13 mouse cellular contexts compared by ENCODE assay signal in the genomic region with DNA sequence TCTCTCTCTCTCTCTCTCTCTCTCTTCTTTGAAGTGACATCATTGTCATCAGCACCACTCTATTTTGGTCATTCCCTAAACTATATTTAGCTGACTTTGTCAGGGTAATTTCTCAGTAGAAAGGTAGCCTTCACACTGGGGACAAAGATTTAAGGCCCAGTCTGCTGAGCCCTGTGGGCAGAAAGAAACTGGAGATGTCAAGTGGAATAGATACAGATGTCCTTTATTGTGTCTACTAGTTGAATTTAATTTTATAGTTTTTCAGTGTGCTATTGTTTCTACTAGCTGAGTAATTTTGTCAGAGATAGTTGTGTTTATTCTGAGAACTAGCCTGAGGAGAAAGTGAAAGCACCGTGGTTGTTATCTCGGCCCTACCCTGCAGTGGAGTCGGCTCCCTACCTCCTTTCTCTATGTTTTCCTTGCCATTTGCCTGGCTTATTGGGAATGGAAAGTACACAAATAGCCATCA. TPM values are rescaled to one million over a fixed set of nuclear protein-coding genes. Genes with fewer than 3 reads are reported as not detected.
A peak's percentile ranks its signal among the peaks of the same experiment; 100 is the strongest.
DNase-seq lines count a peak whose midpoint lies in the region; ATAC-seq and TF ChIP-seq lines count a peak whose summit lies in the region.
"Had no signal": no experiment of that assay in that cellular context is flagged by ENCODE, and none has a peak within 500 bp of the region (broad histone marks: within the 10 kb centered on the region; RNA-seq: fewer than 3 reads in every experiment).

No protein-coding gene starts in this region.

- no peak for TF ChIP-seq CTCF in midbrain, postnatal 0 days (IDR thresholded peaks at IDR 0.05)
- TF ChIP-seq CTCF in left cerebral cortex, adult 2 months (IDR thresholded peaks at IDR 0.05) = no peak

- H3K27ac ChIP-seq in liver, embryonic 13.5 days = no peak overlapping the region
- no peak overlapping the region for H3K27ac ChIP-seq in midbrain, postnatal 0 days (ENCODE audit: low read depth, low read length)
- no peak overlapping the region for H3K27ac ChIP-seq in left cerebral cortex, adult 2 months
- H3K27ac ChIP-seq: embryonic facial prominence, embryonic 15.5 days had no signal

- 15% methylated on average over 3 of the region's 3 CpGs for WGBS in liver, embryonic 13.5 days (ENCODE audit: insufficient replicate concordance)
- 76% methylated on average over 3 of the region's 3 CpGs for whole genome bisulfite sequencing in midbrain, postnatal 0 days

- no peaks in the 10 kb centered on the region for H3K9me3 ChIP-seq in liver, embryonic 13.5 days (replicated peaks)
- H3K9me3 ChIP-seq in midbrain, postnatal 0 days (ENCODE audit: low read length) = no peaks in the 10 kb centered on the region
- H3K9me3 ChIP-seq: embryonic facial prominence, embryonic 15.5 days had no signal

- no peaks in the 10 kb centered on the region for H3K27me3 ChIP-seq in liver, embryonic 13.5 days
- no peaks in the 10 kb centered on the region for H3K27me3 ChIP-seq in midbrain, postnatal 0 days (ENCODE audit: insufficient read depth, low read length)
- H3K27me3 ChIP-seq: embryonic facial prominence, embryonic 15.5 days had no signal

- intact Hi-C loops in left cerebral cortex, postnatal 14 days (cut with DNase I) = no loop called here
- intact Hi-C loops in left cerebral cortex, adult 2 months (cut with DNase I) = no loop called here

- peak; percentile 56; the same call in 1 of the 2 replicates for ATAC-seq in liver, embryonic 13.5 days (ENCODE audit: low read depth)
- ATAC-seq in midbrain, postnatal 0 days (ENCODE audit: low FRiP score) = no peak

- peak overlapping the region; percentile 40; the same call in 1 of the 2 replicates for H3K9ac ChIP-seq in liver, embryonic 13.5 days
- H3K9ac ChIP-seq in midbrain, postnatal 0 days (replicated peaks; ENCODE audit: low read length, poor library complexity, severe bottlenecking) = no peak overlapping the region
- H3K9ac ChIP-seq: embryonic facial prominence, embryonic 15.5 days had no signal

- DNase-seq in lung, postnatal 36 days = peak; percentile 34
- DNase-seq in lung, postnatal 25 days (ENCODE audit: low spot score) = no peak
- peak; percentile 39 for DNase-seq in heart, adult 8-10 months (ENCODE audit: low spot score)
- no peak for DNase-seq in liver, embryonic 13.5 days
- no peak for DNase-seq in midbrain, postnatal 0 days (ENCODE audit: low spot score)
- DNase-seq in left cerebral cortex, postnatal 14 days (ENCODE audit: low spot score in 2 of 2) = no peak
- no peak for DNase-seq in frontal cortex, postnatal 10 days (ENCODE audit: low spot score in 2 of 2)
- DNase-seq in left cerebral cortex, adult 2 months (ENCODE audit: extremely low spot score in 1 of 2, low spot score in 2 of 2) = no peak
- DNase-seq: adrenal gland, postnatal 10 days; cerebellum, adult 9-10 months; kidney, postnatal 14 days; midbrain, embryonic 14.5 days had no signal

- peaks cover 26% of the 10 kb centered on the region for H3K4me1 ChIP-seq in liver, embryonic 13.5 days (replicated peaks)
- H3K4me1 ChIP-seq in midbrain, postnatal 0 days (ENCODE audit: insufficient read depth, low read length) = no peaks in the 10 kb centered on the region
- H3K4me1 ChIP-seq: embryonic facial prominence, embryonic 15.5 days had no signal

- H3K36me3 ChIP-seq in liver, embryonic 13.5 days = peaks cover 15% of the 10 kb centered on the region
- H3K36me3 ChIP-seq in midbrain, postnatal 0 days (ENCODE audit: insufficient read depth, low read length) = no peaks in the 10 kb centered on the region

- H3K4me2 ChIP-seq in liver, embryonic 13.5 days = peak overlapping the region; percentile 59
- no peak overlapping the region for H3K4me2 ChIP-seq in midbrain, postnatal 0 days (ENCODE audit: low read depth, low read length, poor library complexity, severe bottlenecking)
- H3K4me2 ChIP-seq: embryonic facial prominence, embryonic 15.5 days had no signal

- H3K4me3 ChIP-seq in liver, embryonic 13.5 days (replicated peaks) = peak overlapping the region; percentile 38
- no peak overlapping the region for H3K4me3 ChIP-seq in midbrain, postnatal 0 days (ENCODE audit: low read depth, low read length)
- no peak overlapping the region for H3K4me3 ChIP-seq in left cerebral cortex, adult 2 months
- H3K4me3 ChIP-seq: embryonic facial prominence, embryonic 15.5 days had no signal

RNA-seq across cellular contexts. Expression of a gene that starts 30.3 kb away (rescaled TPM):
- total RNA-seq in heart, adult 8-10 months (2022) = 10 to 100 TPM; 30.4 to 36.9 (median 30.9) TPM
- polyA plus RNA-seq in liver, embryonic 13.5 days (2015; fragmentation: Nextera tagmentation; extraction: Ambion mirVana) = 10.3 and 10.6 TPM in 2 replicates
- total RNA-seq in midbrain, postnatal 0 days (2014; rRNA removed) = 17.5 and 21.3 TPM in 2 replicates
- 22.6 and 29.1 TPM in 2 replicates for polyA plus RNA-seq in midbrain, postnatal 0 days (2015; fragmentation: Nextera tagmentation; extraction: Ambion mirVana)
- 10 to 100 TPM; 24.8 to 28.7 TPM for total RNA-seq in left cerebral cortex, postnatal 14 days (2021)
- total RNA-seq in left cerebral cortex, adult 2 months (2021) = 10 to 100 TPM; 34.3 to 34.4 TPM

Comparison
In these comparisons a context has a peak if more than half of its experiments do, and no peak if none do; other contexts are left out.
1. DNase-seq: peak in lung, postnatal 36 days (single experiment) and heart, adult 8-10 months (single experiment); none in lung, postnatal 25 days (single experiment), liver, embryonic 13.5 days (single experiment), midbrain, postnatal 0 days (single experiment), left cerebral cortex, postnatal 14 days (0 of 2), frontal cortex, postnatal 10 days (0 of 2) and left cerebral cortex, adult 2 months (0 of 2).